Mouse (Mus musculus) left cerebral cortex, postnatal 14 days (tissue): Measurements from ENCODE around the gene Dlk2. TPM values are rescaled to one million over a fixed set of nuclear protein-coding genes. Genes with fewer than 3 reads are reported as not detected.
A peak's percentile ranks its signal among the peaks of the same experiment; 100 is the strongest.

Experiments
- DNase-seq, 2 experiments: peaks; one replicate each; pipeline ENCODE4 v3.0.0; 2021 to 2022; ENCODE audit warnings: low spot score in 2 of 2, mixed read lengths in 1 of 2
- intact Hi-C: fragments of 180-260 bp; cut with DNase I; formaldehyde crosslinking; loops from one replicate; pipeline ENCODE4 v1.15.1; 2025
- total RNA-seq, 2 experiments: library from RNA; stranded (reverse); gene quantifications; 2 replicates each; pipeline ENCODE4 v1.2.3; 2021

Gene Dlk2
- total RNA-seq, 2 experiments from 2014 or later, result 61.2 to 65.1 TPM

DNA sequence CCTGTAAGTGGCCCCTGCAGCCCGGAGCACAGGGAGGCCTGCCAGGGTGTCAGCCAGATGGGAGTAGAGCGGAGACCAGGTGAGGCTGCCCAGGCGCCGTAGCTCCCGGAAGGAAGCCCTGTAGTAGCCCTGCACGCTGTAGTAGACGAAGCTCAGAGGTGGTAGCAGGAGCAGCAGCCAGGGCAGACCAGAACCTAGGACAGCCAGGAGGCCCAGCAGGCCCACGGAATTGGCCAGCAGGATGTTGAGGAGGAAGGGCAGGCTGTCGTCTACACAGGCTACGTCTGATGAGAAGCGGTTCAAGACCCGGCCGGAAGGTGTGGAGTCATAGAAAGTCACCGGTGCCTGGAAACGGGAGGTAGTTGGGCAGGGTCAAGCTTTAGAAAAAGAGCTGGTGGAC is 9.7 kb downstream of the Dlk2 start:
- intact Hi-C loops, result no loop called here

DNA sequence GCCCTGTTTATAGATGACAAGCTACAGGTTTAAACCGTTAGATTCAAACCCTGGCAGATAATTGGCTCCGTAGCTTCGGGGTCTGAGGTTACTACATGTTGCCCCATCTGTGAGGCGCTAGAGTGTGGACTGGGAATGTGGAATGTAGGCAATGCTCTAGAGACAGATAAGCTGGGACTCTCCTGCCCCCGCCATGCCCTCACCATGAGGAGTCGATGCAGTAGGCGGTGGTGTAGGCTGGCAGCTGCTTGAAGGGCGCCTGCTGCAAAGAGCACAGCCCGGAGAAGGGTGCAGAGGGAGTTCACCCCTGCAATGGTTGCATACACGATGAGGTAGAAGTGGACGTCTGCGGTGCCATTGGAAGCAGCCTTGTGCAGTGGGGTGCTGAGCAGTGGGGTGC is 12.6 kb downstream of the Dlk2 start:
- intact Hi-C loops, result no loop called here
- no peak for DNase-seq

More for the DNA sequence above, 9.7 kb downstream of the Dlk2 start:
- no peak for DNase-seq

DNA sequence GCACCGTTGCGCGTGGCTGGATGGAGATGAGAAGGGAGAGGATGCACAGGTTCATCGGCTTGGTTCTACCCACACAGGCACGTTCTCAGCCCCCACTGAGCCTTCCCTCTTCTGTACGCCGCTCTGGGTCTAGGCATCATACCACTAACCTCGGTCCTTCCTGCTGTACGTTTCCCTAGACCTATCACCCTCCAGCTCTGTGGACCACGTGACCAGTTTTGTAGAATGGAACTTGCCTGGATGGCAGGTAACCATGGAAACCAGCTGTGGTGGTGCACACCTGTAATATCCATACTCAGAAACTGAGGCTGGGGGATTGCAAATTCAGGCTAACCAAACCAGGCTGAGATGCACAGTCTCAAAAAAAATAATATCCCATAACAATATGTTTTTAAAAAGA is 13.3 kb downstream of the Dlk2 start:
- DNase-seq, result no peak

DNA sequence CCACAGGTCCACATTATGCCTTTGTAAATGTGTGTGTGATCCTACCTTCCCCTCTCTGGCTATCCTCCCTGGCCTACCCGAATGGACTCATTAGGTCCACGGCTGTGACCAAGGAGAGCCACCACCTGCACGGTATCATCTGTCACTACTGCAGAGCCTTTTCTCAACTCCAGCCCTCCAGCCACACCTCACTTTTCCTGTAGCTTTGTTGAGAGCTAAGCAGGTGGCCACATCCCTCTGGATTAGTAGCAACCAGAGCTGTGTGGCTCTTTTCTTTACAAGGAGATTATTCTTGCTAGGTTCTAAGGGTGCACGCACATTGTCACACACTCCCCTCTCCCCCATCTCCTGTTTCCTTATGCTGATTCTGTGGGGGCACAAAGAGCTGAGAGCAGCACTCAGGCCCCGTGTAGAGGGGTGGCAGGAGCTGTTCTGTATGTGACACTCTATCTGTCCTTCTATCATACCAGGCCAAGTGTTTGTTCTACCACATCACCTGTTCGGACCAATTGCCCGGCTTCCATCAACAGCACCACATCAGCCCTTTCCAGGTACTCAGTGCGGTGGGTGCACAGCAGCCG is 16.0 kb downstream of the Dlk2 start:
- intact Hi-C loops, result no loop called here

More for the DNA sequence above, 13.3 kb downstream of the Dlk2 start:
- intact Hi-C loops, result no loop called here

DNA sequence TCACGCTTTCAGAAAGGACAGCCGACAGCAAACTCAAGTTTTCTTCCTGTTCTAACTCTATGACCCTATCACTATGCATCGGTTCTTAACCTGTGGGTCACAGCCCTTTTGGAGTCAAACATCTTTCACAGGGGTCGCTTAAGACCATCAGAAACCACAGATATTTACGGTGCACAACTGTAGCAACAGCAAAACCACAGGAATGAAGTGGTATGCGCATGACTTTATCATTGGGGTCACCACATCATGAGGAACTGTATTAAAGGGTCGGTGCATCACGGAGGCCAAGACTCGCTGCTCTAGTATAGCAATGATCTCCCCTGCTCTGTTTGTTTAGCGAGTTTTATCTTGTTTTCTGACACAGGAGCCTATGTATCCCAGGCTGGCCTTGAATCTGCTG is 18.6 kb downstream of the Dlk2 start:
- no peak for DNase-seq
- intact Hi-C loops, result no loop called here

More for the DNA sequence above, 16.0 kb downstream of the Dlk2 start:
- no peak for DNase-seq

DNA sequence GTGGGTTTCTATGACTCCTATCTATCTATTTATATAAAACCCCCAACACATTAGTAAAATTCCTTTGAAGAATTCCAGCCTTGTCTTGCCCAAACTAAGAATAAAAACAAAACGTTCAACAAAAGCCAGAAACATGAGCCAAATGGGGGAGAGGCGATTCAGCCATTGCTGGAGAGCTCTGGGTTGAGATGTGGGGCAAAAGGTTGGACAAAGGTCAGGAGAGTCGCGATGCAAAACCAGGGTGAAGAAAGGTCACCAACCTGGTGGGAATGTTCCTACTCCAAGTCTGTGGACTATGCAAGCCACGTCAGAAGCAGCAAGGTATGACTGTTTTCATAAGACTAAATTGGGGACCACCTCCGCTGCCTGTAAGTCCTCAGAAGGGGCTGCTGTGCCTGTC is 23.3 kb downstream of the Dlk2 start:
- intact Hi-C loops, result no loop called here
- DNase-seq, result no peak

DNA sequence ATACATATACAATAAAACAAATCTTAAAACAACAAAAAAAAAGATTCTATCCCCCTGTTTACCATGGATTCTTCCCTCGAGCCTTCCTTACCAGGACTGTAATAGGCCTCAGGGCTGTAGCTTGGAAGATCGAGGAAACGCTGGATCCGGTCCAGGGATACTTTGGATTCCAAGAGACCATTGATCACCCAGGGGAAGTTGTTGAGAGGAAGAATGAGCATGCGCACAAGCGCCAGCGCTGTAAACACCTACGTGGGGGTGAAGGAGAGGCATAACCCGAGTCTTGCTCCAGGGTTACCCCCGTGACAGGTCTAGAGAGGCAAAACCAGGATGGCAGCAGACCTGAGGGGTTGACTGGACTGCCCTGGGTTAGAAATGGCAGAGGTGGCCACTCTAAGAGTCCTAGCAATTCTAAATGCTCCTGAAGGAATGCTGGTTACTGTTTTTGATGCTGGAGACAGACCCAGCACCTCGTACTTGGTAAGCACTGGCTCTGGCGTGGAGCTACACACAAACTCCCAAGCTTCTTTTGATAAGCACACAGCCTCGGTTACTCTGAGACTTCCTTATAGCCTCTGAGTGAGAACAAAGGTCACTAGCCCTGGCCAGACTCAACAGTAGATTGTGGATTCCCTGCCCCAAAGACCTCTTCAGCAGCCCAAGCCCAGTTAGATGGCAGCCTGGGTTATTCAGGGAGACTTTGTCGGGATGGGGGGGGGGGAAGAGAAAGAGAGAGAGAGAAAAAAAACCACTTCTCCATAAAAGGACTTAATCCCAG is 25.0 kb downstream of the Dlk2 start:
- intact Hi-C loops, result no loop called here
- DNase-seq, result no peak

DNA sequence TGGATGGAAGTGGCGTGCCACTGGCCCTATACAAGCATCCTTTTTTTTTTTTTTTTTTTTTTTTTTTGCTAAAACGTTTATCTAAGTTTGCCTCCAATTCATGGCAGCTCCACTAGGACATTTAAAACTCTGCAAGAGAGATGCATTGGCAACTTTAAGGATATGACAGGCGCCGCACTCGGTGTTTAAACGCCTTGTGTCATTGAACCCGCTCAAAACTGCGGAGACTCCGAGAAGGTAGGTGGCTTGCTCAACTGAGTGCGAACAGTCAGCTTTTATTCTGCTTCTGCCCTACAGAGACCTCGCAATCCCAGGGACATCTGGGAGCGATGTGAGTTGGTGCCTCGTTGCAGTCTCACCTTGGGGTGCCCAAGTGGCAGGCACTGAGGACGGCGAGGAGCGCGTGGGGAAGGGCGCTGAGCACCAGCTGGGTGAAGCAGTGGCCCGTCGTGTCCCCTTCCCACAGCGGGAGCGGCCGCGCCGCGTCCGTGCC is 30.2 kb downstream of the Dlk2 start:
- intact Hi-C loops, result loop anchor here (5.0 kb wide), 1 partner anchor 55 kb away; the partner anchor contains the start of gene Zfp318
- peak in 1 of 2 experiments; percentile 25 for DNase-seq

DNA sequence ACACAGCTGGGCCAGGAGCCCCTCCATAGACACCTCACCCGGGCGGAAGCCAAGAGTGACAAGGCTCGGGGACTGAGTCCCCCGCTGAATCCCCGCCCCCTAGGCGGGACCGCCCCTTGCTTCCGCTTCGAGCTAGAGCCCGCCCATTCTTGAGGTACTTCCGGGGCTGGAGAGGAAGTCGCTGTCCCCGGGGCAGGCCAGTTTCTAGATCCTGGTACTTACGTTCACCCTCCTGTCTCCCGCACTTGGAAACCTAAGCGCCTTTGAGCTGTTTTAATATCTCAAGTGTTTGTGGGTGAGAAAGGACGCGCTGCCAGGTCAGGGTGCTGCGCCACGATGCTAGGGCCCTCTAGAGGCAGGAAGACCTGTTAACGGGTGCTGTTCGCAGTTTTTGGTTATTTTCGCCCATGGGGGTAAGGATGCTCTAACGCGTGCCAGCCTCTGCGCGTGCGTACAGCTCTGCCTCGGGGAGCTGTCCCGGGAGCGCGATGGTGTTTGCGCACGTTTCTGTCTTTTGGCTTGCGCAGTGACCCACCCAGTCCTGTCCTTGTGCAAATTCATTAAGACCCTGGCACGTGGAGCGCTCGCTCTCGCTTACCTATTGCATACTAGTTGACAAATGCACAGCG is 30.8 kb downstream of the Dlk2 start, which contains the start of gene Abcc10:
TSS of gene Abcc10 (minus strand) at position 447 of the 629 bp plus-strand sequence.
- DNase-seq, result peak; percentile 92
- intact Hi-C loops, result loop anchor here (5.0 kb wide), 1 partner anchor 54 kb away; the partner anchor contains the start of gene Zfp318

DNA sequence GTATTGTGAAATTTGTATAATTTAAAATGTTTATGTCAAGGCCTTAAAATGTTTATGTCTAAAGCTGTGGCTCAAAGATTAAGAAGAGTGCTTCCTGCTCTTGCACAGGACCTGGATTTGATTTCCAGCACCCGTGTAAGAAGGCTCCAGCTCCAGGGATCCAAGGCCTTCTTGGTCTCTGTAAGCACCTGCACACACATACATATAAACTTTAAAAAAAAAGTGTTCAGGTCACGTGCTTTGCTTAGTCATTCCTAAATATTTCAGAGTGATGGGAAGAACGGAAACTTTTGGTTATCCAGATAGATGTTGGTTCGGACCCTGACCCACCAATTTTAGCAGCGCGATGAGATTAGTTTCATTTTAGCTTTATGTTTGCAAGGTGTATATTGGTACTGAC is 31.5 kb downstream of the Dlk2 start:
- intact Hi-C loops, result loop anchor here (5.0 kb wide), 1 partner anchor 54 kb away; the partner anchor contains the start of gene Zfp318
- no peak for DNase-seq

DNA sequence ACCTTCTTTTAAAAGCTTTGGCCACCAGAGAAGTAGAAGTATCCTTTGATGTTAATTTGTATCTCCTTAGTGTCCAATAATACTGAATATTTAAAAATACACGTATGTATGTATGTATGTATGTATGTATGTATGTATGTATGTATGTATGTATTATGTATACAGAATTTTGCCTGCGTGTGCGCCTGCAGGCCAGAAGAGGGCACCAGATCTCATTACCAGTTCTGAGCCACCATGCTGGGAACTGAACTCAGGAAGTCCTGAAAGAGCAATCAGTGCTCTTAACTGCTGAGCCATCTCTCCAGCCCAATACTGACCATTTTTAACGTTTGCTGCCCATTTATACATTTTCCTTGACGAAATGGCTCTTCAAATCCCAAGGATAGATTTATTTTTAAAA is 39.3 kb downstream of the Dlk2 start:
- DNase-seq, result no peak
- intact Hi-C loops, result no loop called here

DNA sequence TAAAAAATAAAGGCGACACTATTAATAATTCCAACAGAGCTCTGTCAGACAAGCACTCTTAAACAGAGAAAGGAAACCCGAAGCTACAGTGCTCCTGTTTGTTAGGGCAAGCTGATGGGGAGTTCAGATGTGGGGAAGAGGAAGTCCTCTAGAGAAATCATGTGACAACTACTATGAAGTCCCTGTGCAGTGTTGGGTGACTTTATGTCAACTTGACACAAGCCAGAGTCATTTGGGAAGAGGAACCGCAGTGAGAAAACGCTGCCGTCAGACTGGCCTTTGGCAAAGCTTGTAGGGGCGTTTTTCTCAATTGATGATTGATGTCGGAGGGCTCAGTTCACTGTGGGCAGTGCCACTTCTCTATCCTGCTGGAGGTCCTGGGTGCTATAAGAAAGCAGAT is 44.0 kb downstream of the Dlk2 start:
- no peak for DNase-seq
- intact Hi-C loops, result no loop called here

DNA sequence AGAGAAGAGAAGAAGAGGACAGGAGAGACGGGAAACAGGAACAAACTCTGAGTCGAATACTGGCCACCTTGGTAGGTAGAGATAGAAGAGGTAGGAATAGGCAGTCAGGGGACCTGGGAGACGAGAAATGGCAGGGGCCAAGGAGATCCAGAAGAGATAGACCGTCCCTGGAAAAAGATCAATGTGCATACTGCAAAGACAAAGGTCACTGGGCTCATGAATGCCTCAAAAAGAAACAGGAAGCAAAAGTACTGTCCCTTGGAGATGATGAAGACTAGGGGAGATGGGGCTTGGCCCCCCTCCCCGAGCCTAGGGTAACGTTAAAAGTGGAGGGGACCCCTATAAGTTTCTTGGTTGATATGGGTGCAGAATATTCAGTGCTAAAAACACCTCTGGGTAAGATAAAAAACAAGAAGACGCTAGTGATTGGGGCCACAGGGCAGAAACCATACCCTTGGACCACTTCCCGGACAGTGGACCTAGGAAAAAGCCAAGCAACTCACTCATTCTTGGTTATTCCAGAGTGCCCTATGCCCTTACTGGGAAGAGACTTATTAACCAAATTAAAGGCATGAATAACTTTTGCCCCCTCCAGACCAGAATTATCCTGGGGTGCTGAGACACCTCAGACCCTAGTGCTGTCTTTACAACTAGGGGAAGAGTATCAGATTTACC is 53.9 kb downstream of the Dlk2 start:
- intact Hi-C loops, result no loop called here
- no peak for DNase-seq

Other genes starting within 250 kb of the Dlk2 start
- gene Mrps18a, start 186.4 kb upstream of the Dlk2 start, total RNA-seq, result 10 to 100 TPM; 79.0 to 83.1 TPM
- 10 to 100 TPM; 22.8 to 23.7 TPM for gene Rsph9, start 153.2 kb upstream of the Dlk2 start, total RNA-seq
- 10 to 100 TPM; 13.4 to 15.9 TPM for gene Mad2l1bp, start 143.9 kb upstream of the Dlk2 start, total RNA-seq
- gene Gtpbp2, start 136.4 kb upstream of the Dlk2 start, total RNA-seq, result 100 to 1,000 TPM in 1 of 2 experiments, 10 to 100 TPM in 1; 95.4 to 106 TPM
- gene Polh, start 94.8 kb upstream of the Dlk2 start, total RNA-seq, result 1 to 10 TPM; 6.8 to 7.0 TPM
- 10 to 100 TPM; 37.5 to 40.1 TPM for gene Xpo5, start 94.6 kb upstream of the Dlk2 start, total RNA-seq
- gene Polr1c, start 49.4 kb upstream of the Dlk2 start, total RNA-seq, result 10 to 100 TPM; 34.0 to 35.2 TPM
- 10 to 100 TPM; 82.1 to 99.3 TPM for gene Yipf3, start 49.3 kb upstream of the Dlk2 start, total RNA-seq
- 10 to 100 TPM; 91.0 to 98.8 TPM for gene Lrrc73, start 43.9 kb upstream of the Dlk2 start, total RNA-seq
- gene Tjap1, start 14.4 kb upstream of the Dlk2 start, total RNA-seq, result 10 to 100 TPM; 39.1 to 44.9 TPM
- 1 to 10 TPM; 8.4 to 8.7 TPM for gene Abcc10, start 30.9 kb downstream of the Dlk2 start, total RNA-seq
- gene Zfp318, start 86.3 kb downstream of the Dlk2 start, total RNA-seq, result 10 to 100 TPM; 70.9 to 71.5 TPM
- gene Crip3, start 131.5 kb downstream of the Dlk2 start, total RNA-seq, result 1 to 10 TPM; 3.3 to 5.3 TPM
- under 1 TPM; 0.53 to 0.89 TPM for gene Slc22a7, start 141.0 kb downstream of the Dlk2 start, total RNA-seq
- gene Ttbk1, start 190.3 kb downstream of the Dlk2 start, total RNA-seq, result 100 to 1,000 TPM; 135 to 142 TPM
- gene Dnph1, start 199.3 kb downstream of the Dlk2 start, total RNA-seq, result 1 to 10 TPM; 5.2 to 5.3 TPM
- 10 to 100 TPM; 49.3 to 50.8 TPM for gene Cul9, start 249.0 kb downstream of the Dlk2 start, total RNA-seq